Mouse (Mus musculus) right cerebral cortex, postnatal 4 days (tissue): ENCODE results near the gene Ppp1r1a.

Experiments
- DNase-seq: peaks from one replicate; pipeline ENCODE4 v3.0.0-alpha.2; 2022

The Ppp1r1a gene

DNA sequence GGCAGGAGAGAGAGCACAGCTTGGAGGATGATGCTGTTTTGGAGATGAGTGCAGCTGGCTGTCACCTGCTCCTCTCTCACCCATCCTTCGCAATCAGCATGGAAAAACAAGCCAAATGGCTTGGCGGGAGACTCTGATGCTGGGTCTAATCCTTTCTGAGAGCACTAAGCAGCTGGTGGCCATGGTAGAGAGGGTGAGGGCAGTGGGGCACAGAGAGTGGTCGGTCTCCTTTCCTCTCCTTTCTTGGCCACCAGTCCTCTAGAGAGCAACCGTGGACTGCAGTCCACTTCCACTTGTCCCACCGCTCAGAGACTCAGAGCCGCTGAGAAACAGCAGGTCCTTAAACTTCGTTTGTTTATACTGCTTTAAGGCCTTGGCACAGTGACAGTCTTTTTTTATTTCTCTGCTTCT, 24.2 kb downstream of the Ppp1r1a start:
- DNase-seq, result no peak

- no peak for DNase-seq
These were observed 26.2 kb downstream of the Ppp1r1a start for GRCm38 (mm10) chr15:103511652-103512051.

- DNase-seq, result no peak
These were observed 28.5 kb downstream of the Ppp1r1a start for GRCm38 (mm10) chr15:103509317-103509716.

DNA sequence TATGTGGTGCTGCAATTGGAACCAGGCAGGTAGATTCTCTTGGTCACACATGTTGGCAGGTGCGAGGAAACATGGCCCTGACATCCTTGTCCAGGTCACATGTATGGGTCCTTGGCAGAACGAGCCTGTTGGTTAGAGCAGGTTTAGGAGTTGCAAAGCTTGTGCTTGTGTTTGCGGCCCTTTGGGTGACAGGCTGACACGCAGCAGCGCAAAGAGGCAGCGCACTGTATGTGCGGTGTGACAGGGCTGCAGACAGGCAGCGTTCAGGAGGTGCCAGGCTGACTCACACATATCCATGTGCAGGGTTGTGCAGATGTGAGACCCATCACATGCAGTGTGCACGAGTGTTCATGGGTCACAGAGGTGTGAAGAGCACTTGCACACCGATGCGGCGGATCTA, 34.1 kb downstream of the Ppp1r1a start:
- peak; percentile 18 for DNase-seq

DNA sequence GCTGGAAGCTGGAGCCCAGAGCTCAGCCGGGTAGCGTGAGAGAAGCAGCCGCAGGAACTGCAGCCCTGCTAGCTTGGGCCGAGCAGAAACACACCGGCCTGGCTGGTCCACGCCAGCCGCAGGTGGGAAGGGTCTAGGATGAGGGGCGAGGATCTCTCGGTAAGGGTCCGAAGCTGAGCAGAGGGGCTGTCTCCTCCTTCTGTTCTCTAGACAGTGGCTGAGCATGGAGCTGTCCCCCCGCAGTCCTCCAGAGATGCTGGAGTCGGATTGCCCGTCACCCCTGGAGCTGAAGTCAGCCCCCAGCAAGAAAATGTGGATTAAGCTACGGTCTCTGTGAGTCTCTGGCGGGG, 34.6 kb downstream of the Ppp1r1a start:
- DNase-seq, result no peak

DNA sequence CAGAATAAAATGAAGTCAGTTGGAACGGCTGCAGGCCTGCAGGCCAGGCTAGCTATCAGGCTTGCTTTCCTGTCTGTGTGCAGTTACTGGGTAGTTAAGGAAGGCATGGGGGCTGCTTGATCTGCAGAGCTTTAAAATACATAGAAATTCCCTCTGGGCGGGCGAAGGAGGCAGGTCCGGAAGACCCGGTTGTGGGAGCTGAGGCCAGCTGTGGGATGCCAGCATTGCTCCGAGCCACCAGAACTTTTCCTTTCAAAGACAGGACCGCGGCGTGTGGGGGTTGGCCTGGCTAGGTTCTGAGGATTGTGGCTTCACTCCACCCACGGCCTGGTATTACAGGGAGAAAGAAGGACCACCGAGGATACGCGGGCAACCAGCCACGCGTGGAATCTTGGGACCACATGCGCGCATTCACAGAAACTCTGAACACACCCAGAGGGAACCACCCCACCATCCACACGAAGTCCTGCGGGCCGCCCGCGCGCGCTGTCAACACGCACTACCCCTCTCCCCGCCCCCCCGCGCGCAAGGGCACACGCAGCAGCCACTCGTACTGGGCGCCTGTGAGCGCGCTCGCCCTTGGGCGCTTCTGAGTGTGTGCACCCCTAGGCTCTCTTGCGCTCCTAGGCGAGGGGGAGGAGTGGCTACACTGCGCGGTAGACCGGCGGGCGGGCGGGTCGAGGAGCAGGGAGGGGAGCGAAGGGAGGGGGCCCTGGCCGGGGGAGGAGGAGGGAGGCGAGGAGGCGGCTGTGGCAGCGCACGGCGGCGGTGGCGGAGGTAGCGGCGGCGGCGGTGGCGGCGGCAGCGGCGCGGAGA, 35.2 kb downstream of the Ppp1r1a start, which contains the start of gene Pde1b:
TSS of gene Pde1b (plus strand) at position 600 of the 816 bp plus-strand sequence.
- peak; percentile 72 for DNase-seq

DNA sequence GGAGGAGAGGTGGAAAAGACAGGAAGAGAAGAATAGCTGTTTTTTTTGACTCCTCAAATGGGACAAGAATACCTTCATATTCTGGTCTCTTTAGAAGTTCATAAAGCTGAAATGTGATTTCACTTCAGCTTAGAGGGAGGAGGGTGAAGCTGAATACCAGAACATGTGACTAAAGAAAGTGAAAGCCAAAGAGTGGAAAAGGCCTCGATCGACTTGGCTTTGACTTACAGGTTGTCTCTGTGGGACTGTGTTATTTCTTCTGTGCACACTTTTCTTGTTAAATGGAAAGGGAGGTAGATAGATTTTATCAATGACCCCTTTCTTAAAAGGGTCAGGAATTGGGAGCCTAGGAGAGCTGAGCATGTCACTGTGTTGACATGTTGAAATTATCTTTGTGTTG, 36.6 kb downstream of the Ppp1r1a start:
- DNase-seq, result no peak

GRCm38 (mm10) chr15:103500723-103501122, 37.1 kb downstream of the Ppp1r1a start:
- no peak for DNase-seq

- DNase-seq, result no peak
These were observed 39.6 kb downstream of the Ppp1r1a start for GRCm38 (mm10) chr15:103498157-103498556.

GRCm38 (mm10) chr15:103496204-103497140, 41.3 kb downstream of the Ppp1r1a start:
- no peak for DNase-seq

- no peak for DNase-seq
These were observed 49.5 kb downstream of the Ppp1r1a start for GRCm38 (mm10) chr15:103488336-103488735.

GRCm38 (mm10) chr15:103486658-103487057, 51.1 kb downstream of the Ppp1r1a start:
- DNase-seq, result no peak

DNA sequence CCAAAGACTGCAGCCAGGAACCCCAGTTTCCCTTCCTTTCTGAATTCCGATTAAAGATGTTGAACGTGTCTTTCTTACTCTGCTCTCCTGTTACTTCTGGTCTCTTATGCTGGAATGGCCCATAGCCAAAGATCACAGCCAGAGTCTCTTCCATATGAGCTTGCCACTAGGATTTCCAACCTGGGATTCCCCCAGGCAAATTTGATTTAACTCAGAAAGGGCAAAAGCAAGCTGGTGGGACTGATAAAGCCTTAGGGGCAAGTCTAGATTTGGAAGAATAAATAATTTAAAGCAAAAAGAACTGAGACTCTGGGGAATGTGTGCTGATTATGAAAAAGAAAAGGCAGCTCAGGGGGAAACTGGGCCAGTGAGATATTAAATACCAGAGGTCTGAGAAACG, 52.7 kb downstream of the Ppp1r1a start:
- no peak for DNase-seq

GRCm38 (mm10) chr15:103484490-103484889, 53.3 kb downstream of the Ppp1r1a start:
- DNase-seq, result no peak

DNA sequence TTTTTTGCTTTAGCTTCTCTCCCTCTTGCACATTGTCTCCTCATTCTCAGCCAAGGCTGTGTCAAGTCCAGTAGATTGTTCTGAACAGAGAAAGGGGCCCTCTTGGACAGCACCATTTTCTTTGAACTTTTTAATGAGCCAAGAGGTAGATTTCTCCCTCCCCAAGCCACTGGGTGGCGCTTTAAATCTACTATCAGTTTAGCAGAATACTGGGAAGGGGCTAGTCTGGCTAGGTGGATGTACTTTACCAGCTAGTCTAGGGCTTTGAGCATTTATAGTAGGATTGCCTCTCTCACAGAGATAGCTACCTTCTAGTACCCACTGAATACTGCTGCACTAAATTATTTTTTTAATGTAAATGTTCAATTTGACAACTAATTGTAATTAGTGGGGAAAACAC, 55.3 kb downstream of the Ppp1r1a start:
- peak; percentile 61 for DNase-seq
